Mouse (Mus musculus) limb, embryonic 10.5 days (tissue): Measurements from ENCODE around the gene Gm28053. TPM values are rescaled to one million over a fixed set of nuclear protein-coding genes. Genes with fewer than 3 reads are reported as not detected.

Source experiments
- DNase-seq: peaks from one replicate; pipeline ENCODE4 v3.0.0-alpha.2; 2017; ENCODE audit warnings: low spot score
- H3K27ac ChIP-seq: fragments of 300-500 bp; sonication (generic); 2 replicates; pipeline ENCODE4 v1.5.1; 2016; ENCODE audit warnings: mild to moderate bottlenecking
- H3K27me3 ChIP-seq: fragments of 300-500 bp; sonication (generic); 2 replicates; pipeline ENCODE4 v1.6.1; 2016; ENCODE audit warnings: low read depth, mild to moderate bottlenecking; ENCODE audit not compliant: poor library complexity, severe bottlenecking
- H3K36me3 ChIP-seq: fragments of 300-500 bp; sonication (generic); 2 replicates; pipeline ENCODE4 v1.6.1; 2016; ENCODE audit warnings: mild to moderate bottlenecking, moderate library complexity
- H3K4me1 ChIP-seq: fragments of 300-500 bp; sonication (generic); 2 replicates; pipeline ENCODE4 v1.6.1; 2016
- H3K4me3 ChIP-seq: fragments of 300-500 bp; sonication (generic); 2 replicates; pipeline ENCODE4 v1.5.1; 2016; ENCODE audit warnings: mild to moderate bottlenecking, moderate library complexity
- H3K9me3 ChIP-seq: fragments of 300-500 bp; sonication (generic); replicated peaks from 2 replicates; pipeline ENCODE4 v1.6.1; 2016; ENCODE audit warnings: mild to moderate bottlenecking
- WGBS: fragments of 180-500 bp; shearing (Covaris S2); methylation state at CpG from one replicate; pipeline ENCODE4 v1.1.7; 2016; 5-methylcytosine and 5-hydroxymethylcytosine counted together
- polyA plus RNA-seq: library from polyadenylated mRNA; unstranded; fragments of >200 nt; fragmentation: Nextera tagmentation; extraction: Ambion mirVana; gene quantifications from 2 replicates; pipeline ENCODE4 v1.2.1, GENCODE M21; 2016

The Gm28053 gene
- polyA plus RNA-seq, 1 experiment from 2014 or later = 0.83 TPM

DNA sequence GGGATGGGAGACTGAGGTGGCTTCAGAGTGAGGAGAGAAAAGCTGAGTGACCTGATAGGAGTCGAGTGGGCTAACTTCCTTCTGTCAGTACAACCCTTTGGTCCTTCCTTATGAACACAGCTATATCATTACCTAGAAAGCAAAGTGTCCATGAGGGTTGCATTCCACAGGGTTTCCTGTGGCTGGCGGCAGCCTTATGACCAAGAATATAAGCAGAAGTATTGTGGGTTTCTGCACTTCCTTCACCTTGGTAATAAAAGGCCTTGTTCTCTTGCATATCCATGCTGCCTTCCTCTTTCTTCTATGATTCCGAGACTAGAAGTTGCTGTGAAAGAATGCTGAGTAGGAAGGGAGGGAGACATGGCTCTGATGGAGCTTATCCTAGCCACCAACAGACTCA is 19.5 kb upstream of the Gm28053 start:
- Histone ChIP-seq H3K4me3 (no peak overlapping the region), H3K27me3 (no peaks in the 10 kb centered on the region), H3K36me3 (no peaks in the 10 kb centered on the region), H3K9me3 (no peaks in the 10 kb centered on the region), H3K27ac (no peak overlapping the region), H3K4me1 (peaks cover 2% of the 10 kb centered on the region; the same call in 1 of the 2 replicates)
- 85% methylated on average over 3 of the region's 3 CpGs for WGBS
- DNase-seq = peak; percentile 18

DNA sequence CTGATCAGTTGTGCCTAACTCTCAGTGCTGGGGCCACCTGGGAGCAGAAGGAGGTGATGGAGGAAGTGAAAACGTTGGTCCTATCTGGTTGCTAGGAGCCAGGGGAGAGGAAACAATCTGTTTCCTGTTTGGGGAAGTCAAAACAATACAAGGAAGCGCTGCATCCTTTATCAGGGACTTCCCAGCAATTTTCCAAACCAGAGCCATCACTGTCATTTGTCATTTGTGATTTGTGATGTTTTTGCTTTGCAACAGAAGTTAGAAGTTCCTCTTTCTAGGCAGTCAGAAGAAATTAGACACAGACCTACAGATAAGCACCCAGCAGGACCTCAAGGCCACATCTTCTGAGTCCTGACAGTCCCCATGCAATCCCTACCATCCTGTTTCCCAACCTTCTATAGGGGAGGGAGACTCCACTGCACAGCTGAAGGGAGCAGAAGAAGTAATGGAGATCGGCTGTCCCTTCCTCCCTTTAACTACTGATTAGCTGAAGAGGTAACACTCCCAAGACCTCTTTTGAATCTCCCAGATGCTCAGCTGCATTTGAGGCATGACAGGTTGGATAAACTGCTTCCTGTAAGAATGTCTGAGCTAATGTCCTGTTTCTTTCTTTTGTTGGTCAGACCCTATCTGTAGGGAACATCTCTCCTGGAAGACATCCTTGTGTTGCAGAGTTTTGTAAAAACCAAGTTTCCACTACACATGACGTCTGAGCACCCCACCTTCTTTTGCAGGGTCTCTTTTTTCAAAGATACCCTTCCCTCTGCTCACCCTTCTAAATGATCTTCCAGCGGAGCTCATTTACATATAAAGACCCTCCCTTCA is 17.9 kb upstream of the Gm28053 start:
- Histone ChIP-seq H3K27ac (no peak overlapping the region), H3K9me3 (no peaks in the 10 kb centered on the region), H3K4me1 (peaks cover 2% of the 10 kb centered on the region; the same call in 1 of the 2 replicates), H3K4me3 (no peak overlapping the region), H3K27me3 (no peaks in the 10 kb centered on the region), H3K36me3 (no peaks in the 10 kb centered on the region)
- DNase-seq = peak; percentile 15
- whole genome bisulfite sequencing = 62% methylated on average over 5 of the region's 5 CpGs

DNA sequence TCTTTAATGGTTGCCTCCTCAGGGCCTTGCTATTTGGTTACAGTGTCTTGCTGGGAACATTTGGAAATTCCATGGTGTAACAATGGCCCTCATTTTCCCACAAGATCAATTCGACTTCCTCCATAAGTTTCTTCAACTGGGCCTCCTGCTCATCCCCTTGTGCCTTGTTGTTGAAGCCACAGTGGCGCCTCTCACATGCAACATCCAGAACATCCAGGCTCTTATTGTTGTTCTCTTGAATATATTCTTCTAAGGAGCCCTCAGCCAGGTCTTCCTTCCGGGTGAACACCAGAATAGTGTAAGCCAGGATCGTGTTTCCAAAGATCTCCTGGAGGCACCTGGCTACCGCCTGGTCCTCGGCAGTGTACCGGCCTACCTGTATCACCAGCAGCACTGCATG is 16.3 kb upstream of the Gm28053 start:
- Histone ChIP-seq H3K27me3 (no peaks in the 10 kb centered on the region), H3K9me3 (no peaks in the 10 kb centered on the region), H3K36me3 (no peaks in the 10 kb centered on the region), H3K4me1 (peaks cover 2% of the 10 kb centered on the region; the same call in 1 of the 2 replicates), H3K4me3 (no peak overlapping the region), H3K27ac (no peak overlapping the region)
- no peak for DNase-seq
- WGBS = 88% methylated on average over 7 of the region's 7 CpGs

DNA sequence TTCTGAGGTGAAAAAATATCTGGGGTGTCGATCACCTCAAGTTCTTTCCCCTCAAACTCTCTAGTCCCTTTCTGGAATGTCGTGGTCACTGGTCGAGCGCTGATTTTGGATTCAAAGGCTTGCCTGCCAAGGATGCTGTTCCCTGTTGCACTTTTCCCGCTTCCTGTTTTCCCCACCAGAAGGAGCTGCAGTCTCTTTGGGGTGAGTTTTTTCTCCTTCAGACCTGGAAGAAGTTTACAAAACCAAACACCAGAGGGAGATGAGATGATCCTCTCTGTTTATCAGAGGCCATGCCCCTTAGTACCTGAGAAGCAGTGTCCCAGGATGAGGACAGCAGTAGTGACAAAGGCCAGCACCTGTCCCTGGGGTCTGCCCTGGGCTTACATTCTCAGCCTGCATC is 15.8 kb upstream of the Gm28053 start:
- H3K36me3 ChIP-seq = no peaks in the 10 kb centered on the region
- H3K27me3 ChIP-seq = no peaks in the 10 kb centered on the region
- no peaks in the 10 kb centered on the region for H3K9me3 ChIP-seq
- 68% methylated on average over 5 of the region's 5 CpGs for WGBS
- H3K27ac ChIP-seq = no peak overlapping the region
- DNase-seq = no peak
- no peak overlapping the region for H3K4me3 ChIP-seq
- H3K4me1 ChIP-seq = peaks cover 2% of the 10 kb centered on the region; the same call in 1 of the 2 replicates

DNA sequence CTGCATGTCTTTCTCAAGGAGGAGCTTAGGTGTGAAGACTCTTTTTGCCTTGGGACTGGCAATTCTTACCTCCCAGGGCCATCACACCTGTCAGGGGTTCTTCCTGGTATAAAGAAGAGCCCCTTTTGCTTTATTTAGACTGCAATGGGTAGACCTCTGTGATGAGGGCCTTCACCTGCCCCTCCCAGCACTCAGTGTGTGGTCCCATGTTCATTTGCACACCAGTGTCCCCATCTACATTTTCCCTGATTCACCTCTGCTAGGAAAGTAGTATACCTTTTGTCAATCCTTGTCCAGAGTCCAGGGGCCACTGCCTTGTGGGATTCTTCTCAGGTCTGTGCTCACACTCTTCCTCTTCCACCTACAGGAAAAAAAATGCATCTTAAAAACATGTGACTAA is 14.3 kb upstream of the Gm28053 start:
- Histone ChIP-seq H3K27me3 (no peaks in the 10 kb centered on the region), H3K36me3 (no peaks in the 10 kb centered on the region), H3K27ac (no peak overlapping the region), H3K4me1 (peaks cover 2% of the 10 kb centered on the region; the same call in 1 of the 2 replicates), H3K4me3 (no peak overlapping the region), H3K9me3 (no peaks in the 10 kb centered on the region)
- peak; percentile 12 for DNase-seq

DNA sequence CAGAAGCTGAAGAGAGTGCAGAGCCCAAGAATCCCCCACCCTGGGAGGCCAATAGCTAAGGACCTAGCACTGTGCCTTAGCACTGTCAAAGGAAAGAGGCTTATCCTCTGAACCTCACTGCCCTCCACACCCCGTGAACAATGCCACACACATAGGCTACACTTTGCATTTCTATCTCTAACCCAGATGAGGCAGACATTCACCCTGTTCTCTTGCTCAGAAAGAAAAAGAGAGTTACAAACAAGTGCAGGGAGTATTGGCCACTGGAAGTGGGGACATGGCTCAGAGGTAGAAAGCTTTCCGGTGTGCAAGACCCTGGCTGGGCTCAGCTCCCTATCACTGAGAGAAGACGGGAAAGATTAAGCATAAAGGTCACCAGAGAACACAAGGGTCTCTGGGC is 12.3 kb upstream of the Gm28053 start:
- H3K27ac ChIP-seq = no peak overlapping the region
- H3K27me3 ChIP-seq = no peaks in the 10 kb centered on the region
- H3K4me1 ChIP-seq = peaks cover 2% of the 10 kb centered on the region; the same call in 1 of the 2 replicates
- WGBS = 75% methylated on average over 3 of the region's 3 CpGs
- no peaks in the 10 kb centered on the region for H3K36me3 ChIP-seq
- no peak overlapping the region for H3K4me3 ChIP-seq
- H3K9me3 ChIP-seq = no peaks in the 10 kb centered on the region
- no peak for DNase-seq

DNA sequence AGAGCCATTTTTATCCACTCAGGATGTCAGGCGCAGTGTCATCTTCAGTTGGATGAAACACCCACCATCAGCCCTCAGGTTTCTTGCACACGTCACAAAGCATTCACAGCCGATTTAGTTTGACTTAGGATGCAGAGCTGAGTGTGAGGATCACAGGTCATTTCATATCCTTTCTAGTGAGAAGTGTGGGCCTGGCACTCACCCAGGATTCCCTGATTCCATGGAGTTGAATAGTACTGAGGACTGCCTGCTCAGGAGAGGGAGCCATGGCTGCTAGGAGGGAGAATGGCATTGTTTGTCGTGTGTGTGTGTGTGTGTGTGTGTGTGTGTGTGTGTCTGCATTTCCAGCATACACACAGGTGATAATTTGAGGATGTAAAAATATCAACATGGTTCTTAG is 1.9 kb downstream of the Gm28053 start:
- no peak overlapping the region for H3K4me3 ChIP-seq
- no peaks in the 10 kb centered on the region for H3K4me1 ChIP-seq
- H3K36me3 ChIP-seq = no peaks in the 10 kb centered on the region
- H3K9me3 ChIP-seq = no peaks in the 10 kb centered on the region
- WGBS = 97% methylated on average over 4 of the region's 4 CpGs
- no peaks in the 10 kb centered on the region for H3K27me3 ChIP-seq
- no peak overlapping the region for H3K27ac ChIP-seq
- DNase-seq = no peak

DNA sequence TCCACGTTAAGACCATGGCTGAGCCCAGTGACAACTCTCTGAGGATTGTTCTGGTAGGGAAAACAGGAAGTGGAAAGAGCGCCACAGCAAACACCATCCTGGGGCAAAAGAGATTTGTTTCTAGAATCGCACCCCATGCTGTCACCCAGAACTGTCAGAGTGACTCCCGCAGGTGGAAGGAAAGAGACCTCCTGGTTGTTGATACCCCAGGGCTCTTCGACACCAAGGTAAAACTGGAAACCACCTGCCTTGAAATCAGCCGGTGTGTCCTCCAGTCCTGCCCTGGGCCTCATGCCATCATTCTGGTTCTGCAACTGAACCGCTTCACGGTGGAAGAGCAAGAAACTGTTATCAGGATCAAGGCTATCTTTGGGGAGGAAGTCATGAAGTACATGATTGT is 5.1 kb downstream of the Gm28053 start:
- Histone ChIP-seq H3K27me3 (no peaks in the 10 kb centered on the region), H3K27ac (no peak overlapping the region), H3K36me3 (no peaks in the 10 kb centered on the region), H3K9me3 (no peaks in the 10 kb centered on the region), H3K4me1 (0 out of 2 replicates have a peak, but pooled peaks cover 6% of the 10 kb centered on the region), H3K4me3 (no peak overlapping the region)
- WGBS = 88% methylated on average over 8 of the region's 8 CpGs
- DNase-seq = no peak

DNA sequence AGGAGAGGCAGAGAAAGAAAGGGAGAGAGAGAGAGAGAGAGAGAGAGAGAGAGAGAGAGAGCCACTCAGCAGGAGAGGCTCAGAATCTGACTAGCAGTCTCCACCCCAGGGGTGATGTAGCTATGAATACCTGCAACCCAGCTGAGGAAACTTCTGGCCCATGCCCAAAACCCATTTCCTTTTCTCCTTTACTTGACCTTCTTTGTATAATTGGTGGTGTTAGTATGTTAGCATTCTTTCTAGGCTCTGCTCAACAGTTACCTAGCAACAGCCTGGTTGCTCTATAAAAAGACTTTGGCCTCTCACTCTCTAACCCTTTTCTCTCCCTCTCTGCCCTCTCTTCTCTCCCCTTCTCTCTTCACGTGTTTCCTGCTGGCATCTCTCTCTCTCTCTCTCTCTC is 7.1 kb downstream of the Gm28053 start:
- no peak for DNase-seq
- no peak overlapping the region for H3K27ac ChIP-seq

DNA sequence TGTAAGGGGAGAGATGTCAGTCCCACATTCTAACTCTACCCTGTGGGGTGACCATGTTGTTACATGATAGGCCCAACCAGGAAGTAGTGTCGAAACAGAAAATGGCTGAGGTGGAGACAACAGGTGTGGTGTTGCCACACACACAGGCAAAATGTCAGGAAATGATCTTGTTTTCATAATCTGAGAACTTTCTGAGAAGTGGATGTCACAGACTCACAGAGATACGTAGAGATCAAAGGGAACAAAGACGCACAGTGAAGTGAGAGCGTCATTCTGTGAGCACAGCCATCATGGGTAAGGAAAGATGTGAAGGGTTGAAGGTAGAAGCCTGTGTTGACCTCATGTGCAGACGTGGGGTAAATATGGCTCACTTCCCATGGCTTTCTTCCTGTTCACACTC is 9.4 kb downstream of the Gm28053 start:
- no peak for DNase-seq

More for the DNA sequence above, 7.1 kb downstream of the Gm28053 start:
- Histone ChIP-seq H3K9me3 (no peaks in the 10 kb centered on the region), H3K27me3 (no peaks in the 10 kb centered on the region), H3K4me3 (no peak overlapping the region), H3K36me3 (no peaks in the 10 kb centered on the region), H3K4me1 (0 out of 2 replicates have a peak, but pooled peaks cover 6% of the 10 kb centered on the region)
- 50% methylated on average over 1 of the region's 1 CpGs for WGBS

DNA sequence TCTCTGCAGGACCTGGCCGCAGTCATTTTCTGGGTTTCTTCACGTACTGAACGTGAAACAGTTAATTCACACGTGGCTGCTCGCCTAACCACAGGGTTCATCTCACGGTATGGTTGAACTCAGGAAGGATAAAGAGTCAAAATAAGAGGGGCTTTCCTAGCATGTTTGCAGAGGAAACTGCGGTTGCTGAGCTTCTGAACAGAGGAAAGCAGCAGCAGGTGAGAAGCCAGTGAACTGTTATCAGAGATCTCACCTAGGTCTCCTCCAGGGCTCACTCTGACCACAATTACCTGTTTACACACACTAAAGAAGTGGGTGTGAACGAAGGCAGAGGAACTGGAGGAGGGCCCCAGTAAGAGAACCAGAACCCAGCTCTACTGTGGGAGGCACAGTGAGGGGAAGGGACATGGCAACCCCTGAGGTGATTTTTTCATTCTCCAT is 14.5 kb downstream of the Gm28053 start:
- H3K9me3 ChIP-seq = no peaks in the 10 kb centered on the region
- H3K27ac ChIP-seq = no peak overlapping the region
- no peak overlapping the region for H3K4me3 ChIP-seq
- H3K4me1 ChIP-seq = no peaks in the 10 kb centered on the region
- H3K36me3 ChIP-seq = no peaks in the 10 kb centered on the region
- H3K27me3 ChIP-seq = no peaks in the 10 kb centered on the region
- WGBS = 59% methylated on average over 8 of the region's 8 CpGs
- DNase-seq = no peak

More for the DNA sequence above, 9.4 kb downstream of the Gm28053 start:
- Histone ChIP-seq H3K27me3 (no peaks in the 10 kb centered on the region), H3K9me3 (no peaks in the 10 kb centered on the region), H3K4me3 (no peak overlapping the region), H3K27ac (no peak overlapping the region), H3K36me3 (no peaks in the 10 kb centered on the region), H3K4me1 (0 out of 2 replicates have a peak, but pooled peaks cover 6% of the 10 kb centered on the region)
- WGBS = 90% methylated on average over 5 of the region's 5 CpGs

DNA sequence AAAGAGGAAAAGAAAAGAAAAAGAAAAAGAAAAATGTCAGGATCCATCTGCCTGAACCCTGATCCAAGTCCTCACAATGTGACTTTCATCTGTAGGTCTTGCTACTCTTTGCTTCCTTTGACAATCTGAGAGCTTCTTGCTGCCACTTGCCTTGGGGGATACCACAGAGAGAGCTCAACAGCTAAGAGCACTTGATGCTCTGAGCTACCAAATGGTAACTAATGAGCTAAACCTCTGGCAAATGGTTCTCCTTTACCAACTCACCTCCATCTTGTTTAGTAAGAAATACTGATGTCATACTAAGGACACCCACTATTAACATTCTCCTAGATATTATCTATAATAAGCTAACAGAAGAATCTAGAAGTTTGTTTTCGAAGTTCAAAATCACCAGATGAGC is 15.3 kb downstream of the Gm28053 start:
- H3K27me3 ChIP-seq = no peaks in the 10 kb centered on the region
- no peaks in the 10 kb centered on the region for H3K9me3 ChIP-seq
- no peaks in the 10 kb centered on the region for H3K36me3 ChIP-seq
- WGBS = 85% methylated on average over 1 of the region's 1 CpGs
- DNase-seq = no peak
- H3K27ac ChIP-seq = no peak overlapping the region
- H3K4me3 ChIP-seq = no peak overlapping the region
- H3K4me1 ChIP-seq = no peaks in the 10 kb centered on the region

DNA sequence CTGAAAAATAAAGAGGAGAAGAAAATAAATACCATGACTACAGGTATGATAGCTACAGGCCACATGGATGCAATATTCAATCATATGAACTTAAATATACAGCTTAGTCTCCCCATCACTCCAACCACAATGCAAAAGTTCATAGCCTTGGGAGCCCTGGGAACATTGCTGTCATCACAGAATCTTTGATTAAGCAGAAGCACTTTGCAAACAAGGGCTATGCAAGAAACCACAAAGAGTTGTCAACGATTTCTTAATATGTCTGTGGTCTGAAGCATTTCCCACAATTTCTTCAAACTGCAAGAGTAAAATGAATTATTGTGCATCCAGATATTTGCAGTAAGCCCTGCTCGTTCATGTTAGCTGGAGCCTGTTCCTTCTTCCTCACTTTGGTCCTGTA is 18.6 kb downstream of the Gm28053 start:
- H3K9me3 ChIP-seq = no peaks in the 10 kb centered on the region
- WGBS = 85% methylated on average over 2 of the region's 2 CpGs
- no peaks in the 10 kb centered on the region for H3K36me3 ChIP-seq
- H3K27ac ChIP-seq = no peak overlapping the region
- no peak overlapping the region for H3K4me3 ChIP-seq
- H3K27me3 ChIP-seq = peaks cover 20% of the 10 kb centered on the region
- DNase-seq = no peak
- H3K4me1 ChIP-seq = peaks cover 5% of the 10 kb centered on the region
